Mouse (Mus musculus) splenic B cell, adult 2 months (primary cell): ENCODE data around the gene Zfp458.
A peak's percentile ranks its signal among the peaks of the same experiment; 100 is the strongest.
"Not testable (repeated sequence)": the region's sequence is repeated elsewhere in the genome, so short reads cannot be mapped to it uniquely, and the experiment has no call there.

ENCODE experiments used
- DNase-seq: peaks from one replicate; pipeline ENCODE4 v3.0.0-alpha.2; 2011; ENCODE audit warnings: low read depth, low spot score
- H3K27me3 ChIP-seq: 2 replicates; pipeline ENCODE4 v1.6.1; 2012; ENCODE audit warnings: mild to moderate bottlenecking, low read length, moderate library complexity, mixed read lengths; ENCODE audit not compliant: control insufficient read depth, poor library complexity, insufficient read depth, severe bottlenecking
- H3K36me3 ChIP-seq: 2 replicates; pipeline ENCODE4 v1.6.1; 2012; ENCODE audit warnings: mild to moderate bottlenecking, low read length, moderate library complexity, mixed read lengths; ENCODE audit not compliant: control insufficient read depth, poor library complexity, insufficient read depth, severe bottlenecking

Zfp458 gene

DNA sequence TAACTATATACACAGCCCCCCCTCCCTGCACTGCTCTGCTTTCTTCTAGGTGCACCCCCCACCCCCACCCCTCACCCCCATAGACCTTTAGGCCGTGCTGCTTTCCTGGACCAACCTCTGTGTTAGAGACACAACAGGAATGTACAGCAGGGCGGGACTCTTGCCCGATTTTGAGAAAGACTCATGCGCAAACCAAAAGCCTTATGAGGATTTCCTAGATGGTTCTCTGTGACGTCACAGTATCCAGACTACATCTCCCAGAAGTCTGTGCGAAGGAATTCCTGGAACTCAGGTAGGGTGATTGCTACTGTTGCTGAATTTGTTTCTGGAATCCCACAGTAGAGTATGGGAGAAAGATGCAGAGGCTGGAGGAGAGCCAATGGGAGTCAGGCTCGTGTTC lies at the start of gene Zfp458:
Gene Zfp458 (minus strand): TSS at position 153 of the 400 bp plus-strand sequence.
- Histone ChIP-seq H3K36me3 (no peaks in the 10 kb centered on the region), H3K27me3 (no peaks in the 10 kb centered on the region)
- DNase-seq, result no peak

DNA sequence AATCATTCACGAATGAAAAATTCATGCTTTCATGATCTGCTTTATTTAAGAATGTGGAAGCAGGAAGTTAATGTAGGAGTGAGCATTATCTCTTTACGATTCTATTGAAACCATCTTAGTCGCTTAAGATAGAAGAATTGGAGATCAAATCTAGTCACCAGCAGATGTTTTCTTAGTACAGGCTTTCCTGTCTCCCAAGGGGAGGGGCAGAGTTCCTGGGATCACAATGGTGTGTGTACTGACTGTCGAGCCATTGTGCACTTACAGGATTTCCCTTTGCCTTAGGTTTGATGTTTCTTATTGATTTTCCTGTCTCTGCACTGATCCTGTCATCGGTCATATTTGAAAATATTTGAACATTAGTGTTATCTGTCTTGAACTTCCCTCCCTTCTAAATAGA lies 28.5 kb upstream of the Zfp458 start:
- H3K27me3 ChIP-seq, result no peaks in the 10 kb centered on the region
- DNase-seq, result no peak
- H3K36me3 ChIP-seq, result no peaks in the 10 kb centered on the region

DNA sequence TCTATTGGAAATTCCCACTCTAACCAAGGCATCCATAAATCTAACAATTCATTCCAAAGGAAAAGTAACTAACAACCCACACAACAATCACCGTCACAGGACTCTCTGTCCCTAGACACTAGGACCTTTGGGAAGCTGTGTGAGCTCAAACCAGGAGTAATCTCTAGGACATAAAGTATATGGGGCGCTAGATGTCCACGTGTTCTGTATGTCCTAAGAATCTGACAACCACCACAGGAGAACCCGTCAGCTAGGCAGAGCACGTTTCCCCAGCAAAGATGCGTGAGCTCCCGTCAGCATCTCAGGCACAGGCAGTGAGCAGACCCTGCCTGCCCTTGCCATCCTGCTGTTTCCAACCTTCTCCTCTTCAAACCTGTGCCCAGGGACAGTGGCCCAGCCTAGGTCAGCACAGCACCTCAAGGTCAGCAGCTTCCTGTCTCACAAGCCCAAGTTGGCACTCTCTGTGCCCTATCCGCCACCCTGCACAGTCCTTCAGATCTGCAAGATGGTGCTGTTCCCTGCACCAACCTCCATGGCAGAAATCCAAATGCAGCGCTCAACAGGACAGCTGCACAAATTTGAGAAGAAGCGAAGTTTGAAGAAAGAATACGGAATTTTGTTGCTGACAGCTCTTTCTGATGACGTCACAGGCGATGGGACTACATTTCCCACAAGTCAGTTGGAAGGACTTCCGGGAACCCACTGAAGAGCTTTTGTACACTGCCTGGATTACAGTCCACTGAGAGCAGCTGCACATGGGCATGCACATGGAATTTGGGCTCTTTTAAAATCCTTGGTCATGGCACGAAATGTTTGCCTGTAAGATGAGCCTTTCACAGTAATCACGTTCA lies 27.8 kb upstream of the Zfp458 start, which contains the start of gene Zfp457:
Gene Zfp457 (minus strand): TSS at position 664 of the 851 bp plus-strand sequence.
- Histone ChIP-seq H3K36me3 (no peaks in the 10 kb centered on the region), H3K27me3 (no peaks in the 10 kb centered on the region)
- DNase-seq, result peak; percentile 91

DNA sequence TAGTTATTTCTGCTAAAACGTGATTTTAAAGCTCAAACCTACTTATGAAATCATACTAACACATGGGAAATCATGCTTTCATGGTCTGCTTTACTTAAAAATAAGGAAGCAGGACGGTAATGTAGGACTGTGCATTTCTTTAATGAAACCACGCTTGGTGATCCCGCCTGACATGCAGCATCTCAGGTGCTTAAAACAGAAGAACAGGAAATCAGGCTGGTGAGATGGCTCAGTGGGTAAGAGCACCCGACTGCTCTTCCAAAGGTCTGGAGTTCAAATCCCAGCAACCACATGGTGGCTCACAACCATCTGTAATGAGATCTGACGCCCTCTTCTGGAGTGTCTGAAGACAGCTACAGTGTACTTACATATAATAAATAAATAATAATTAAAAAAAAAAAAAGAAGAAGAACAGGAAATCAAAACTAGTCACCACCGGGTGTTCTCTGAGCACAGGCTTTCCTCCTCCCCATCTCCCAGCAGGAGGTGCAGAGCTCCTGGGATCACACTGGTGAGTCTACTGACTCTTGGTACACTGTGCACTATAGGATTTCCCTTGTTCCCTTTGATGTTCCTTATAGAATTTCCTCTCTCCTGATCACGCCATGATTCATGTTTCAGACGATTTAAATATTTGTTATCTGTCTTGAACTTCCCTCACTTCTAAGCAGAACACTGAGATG lies 8.7 kb downstream of the Zfp458 start:
- not testable (repeated sequence) for H3K36me3 ChIP-seq, H3K27me3 ChIP-seq
- peak; percentile 43 for DNase-seq

DNA sequence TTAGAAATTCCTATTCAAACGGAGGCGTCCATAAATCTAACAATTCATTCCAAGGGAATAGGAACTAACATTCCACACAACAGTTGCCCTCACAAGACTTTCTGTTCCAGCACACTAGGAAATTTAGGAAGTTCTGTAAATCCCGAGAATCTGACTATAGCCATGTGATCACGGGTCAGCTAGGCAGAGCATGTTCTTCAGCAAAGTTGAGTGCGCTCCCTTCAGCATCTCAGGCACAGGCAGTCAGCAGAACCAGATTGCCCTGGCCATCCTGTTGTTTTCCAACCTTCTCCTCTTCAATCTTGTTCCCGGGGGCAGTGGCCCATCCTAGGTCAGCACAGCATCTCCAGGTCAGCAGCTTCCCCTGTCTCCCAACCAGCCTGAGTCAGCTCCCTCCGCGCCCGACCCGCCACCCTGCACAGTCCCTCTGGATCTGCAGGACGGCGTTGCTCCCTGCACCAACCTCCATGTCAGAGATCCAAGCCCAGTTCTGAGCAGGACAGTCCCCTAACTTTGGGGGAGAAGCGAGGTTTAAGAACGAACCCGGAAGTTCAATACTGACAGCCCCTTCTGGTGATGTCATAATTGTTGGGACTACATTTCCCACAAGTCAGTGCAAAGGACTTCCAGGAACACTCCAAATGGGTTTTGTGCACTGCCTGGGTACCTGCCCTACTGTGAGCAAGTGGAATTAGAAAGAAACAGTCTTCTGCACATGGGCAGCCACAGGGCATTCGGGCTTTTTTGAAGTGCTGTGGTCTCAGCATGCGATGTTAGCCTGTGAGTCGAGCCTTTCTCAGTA lies 9.5 kb downstream of the Zfp458 start:
- no peaks in the 10 kb centered on the region for H3K27me3 ChIP-seq
- peak; percentile 89 for DNase-seq
- no peaks in the 10 kb centered on the region for H3K36me3 ChIP-seq

DNA sequence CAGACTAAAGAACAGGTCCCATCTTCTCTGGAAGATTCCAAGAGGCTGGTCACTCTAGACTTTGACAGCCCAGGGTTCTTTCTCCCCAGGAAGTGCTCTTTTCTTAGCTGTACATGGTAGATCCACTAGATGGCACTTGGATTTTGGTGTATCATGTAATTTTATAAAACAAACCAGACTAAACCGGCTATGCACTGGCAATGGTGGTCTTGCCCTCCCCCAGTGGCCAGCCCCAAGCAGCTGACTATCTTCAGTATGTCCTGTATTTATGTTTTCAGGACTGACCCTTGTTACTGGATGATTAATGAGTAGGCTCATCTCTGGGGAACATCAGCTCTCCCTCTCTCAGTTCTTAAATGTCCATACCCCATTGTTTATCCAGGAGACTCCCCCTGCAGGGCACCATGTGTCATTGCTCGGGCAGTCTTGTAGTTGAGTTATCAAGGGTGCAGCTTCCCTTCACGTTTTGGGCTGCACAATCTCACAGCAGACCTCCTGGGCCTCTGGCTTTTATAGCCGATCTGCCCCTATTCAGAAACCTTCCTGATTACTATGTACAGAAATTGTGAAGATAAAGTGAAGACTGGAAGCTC lies 64.2 kb downstream of the Zfp458 start:
- no peaks in the 10 kb centered on the region for H3K27me3 ChIP-seq
- DNase-seq, result peak; percentile 21
- no peaks in the 10 kb centered on the region for H3K36me3 ChIP-seq
